Mouse (Mus musculus) small intestine, adult 2 months (tissue): Measurements from ENCODE around the gene Bpifa2. TPM values are rescaled to one million over a fixed set of nuclear protein-coding genes. Genes with fewer than 3 reads are reported as not detected.
A peak's percentile ranks its signal among the peaks of the same experiment; 100 is the strongest.

ENCODE experiments used
- H3K27ac ChIP-seq: fragments of 200-500 bp; 2 replicates; pipeline ENCODE4 v1.5.1; 2012; ENCODE audit warnings: low read depth, low read length, control low read depth, inconsistent platforms; ENCODE audit not compliant: insufficient read depth
- H3K27me3 ChIP-seq: fragments of 200-500 bp; 2 replicates; pipeline ENCODE4 v1.6.1; 2012; ENCODE audit warnings: mild to moderate bottlenecking, moderate library complexity, low read length, inconsistent platforms; ENCODE audit not compliant: control insufficient read depth, insufficient read depth
- H3K36me3 ChIP-seq: fragments of 200-500 bp; 2 replicates; pipeline ENCODE4 v1.6.1; 2012; ENCODE audit warnings: mild to moderate bottlenecking, low read length, control low read depth, inconsistent platforms; ENCODE audit not compliant: control insufficient read depth, insufficient read depth
- H3K4me1 ChIP-seq: fragments of 200-500 bp; 2 replicates; pipeline ENCODE4 v1.6.1; 2012; ENCODE audit warnings: low read length, inconsistent platforms, mixed read lengths; ENCODE audit not compliant: control insufficient read depth, insufficient read depth, insufficient read length
- H3K4me3 ChIP-seq: fragments of 200-500 bp; 2 replicates; pipeline ENCODE4 v1.5.1; 2012; ENCODE audit warnings: low read depth, mild to moderate bottlenecking, control low read depth, inconsistent platforms, low read length, moderate library complexity
- CTCF ChIP-seq: fragments of 200-500 bp; IDR thresholded peaks from 2 replicates; pipeline ENCODE4 v1.5.1; 2012; ENCODE audit warnings: low read depth, mild to moderate bottlenecking, control low read depth, inconsistent platforms, low read length, moderate library complexity, mixed read lengths; ENCODE audit not compliant: insufficient replicate concordance, insufficient read length; ENCODE audit errors: extremely low read depth
- POLR2A ChIP-seq: fragments of 200-500 bp; IDR thresholded peaks from 2 replicates; pipeline ENCODE4 v1.6.1; 2012; ENCODE audit warnings: low read depth, mild to moderate bottlenecking, control low read depth, inconsistent platforms, low read length, moderate library complexity
- whole genome bisulfite sequencing: fragments of 180-500 bp; shearing (Covaris S2); methylation state at CpG from one replicate; pipeline ENCODE4 v1.1.7; 2018; 5-methylcytosine and 5-hydroxymethylcytosine counted together
- polyA plus RNA-seq: library from polyadenylated mRNA; depleted of rRNA; stranded (reverse); fragments of >200 nt; gene quantifications from 2 replicates; pipeline ENCODE4 v1.2.3, GENCODE M21; 2012; rRNA removed

Gene Bpifa2
- polyA plus RNA-seq = not detected in 2 replicates

GRCm38 (mm10) chr2:154007965-154008364 lies at the start of gene Bpifa2:
TSS of gene Bpifa2 (plus strand) at chr2:154008265.
- no peaks in the 10 kb centered on the region for H3K4me1 ChIP-seq
- no peaks in the 10 kb centered on the region for H3K27me3 ChIP-seq
- TF ChIP-seq POLR2A (no peak), CTCF (no peak)
- H3K27ac ChIP-seq = no peak within 1 kb of the TSS
- no peaks in the 10 kb centered on the region for H3K36me3 ChIP-seq
- no peak within 1 kb of the TSS for H3K4me3 ChIP-seq
- WGBS = 69% methylated on average over 3 of the region's 3 CpGs

- no peak overlapping the region for H3K4me3 ChIP-seq
- no peaks in the 10 kb centered on the region for H3K4me1 ChIP-seq
- H3K27me3 ChIP-seq = no peaks in the 10 kb centered on the region
- H3K36me3 ChIP-seq = no peaks in the 10 kb centered on the region
- WGBS = 59% methylated on average over 4 of the region's 4 CpGs
- no peak overlapping the region for H3K27ac ChIP-seq
- TF ChIP-seq POLR2A (no peak), CTCF (no peak)
These were observed 45.2 kb upstream of the Bpifa2 start for GRCm38 (mm10) chr2:153962821-153963331.

- Histone ChIP-seq H3K4me3 (no peak overlapping the region), H3K27me3 (no peaks in the 10 kb centered on the region), H3K27ac (no peak overlapping the region), H3K36me3 (no peaks in the 10 kb centered on the region), H3K4me1 (no peaks in the 10 kb centered on the region)
- no peak for TF ChIP-seq POLR2A
- no peak for TF ChIP-seq CTCF
- WGBS = 87% methylated on average over 1 of the region's 1 CpGs
These were observed 44.7 kb upstream of the Bpifa2 start for GRCm38 (mm10) chr2:153963334-153963733.

DNA sequence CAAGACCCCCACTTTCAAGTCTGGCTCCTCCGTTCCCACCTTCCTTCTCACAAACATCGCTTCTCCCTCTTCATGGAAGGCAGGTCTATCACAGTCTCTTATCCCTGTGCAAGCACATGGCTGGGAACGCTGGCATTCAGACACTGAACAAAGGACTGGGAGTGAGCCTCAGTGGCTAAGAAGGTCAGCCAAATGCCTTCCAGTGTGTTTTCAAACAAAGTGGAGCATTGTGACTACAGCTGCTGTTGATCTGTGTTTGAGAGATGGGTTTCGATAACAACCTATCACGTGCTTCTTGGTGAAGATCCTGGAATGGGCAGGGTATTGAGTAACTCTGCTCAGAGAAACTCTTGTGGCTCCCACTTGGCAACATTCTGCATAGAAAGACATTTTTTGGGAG lies 37.8 kb upstream of the Bpifa2 start:
- TF ChIP-seq POLR2A (no peak), CTCF (no peak)
- WGBS = 73% methylated on average over 5 of the region's 5 CpGs
- Histone ChIP-seq H3K27me3 (no peaks in the 10 kb centered on the region), H3K4me3 (no peak overlapping the region), H3K36me3 (no peaks in the 10 kb centered on the region), H3K4me1 (no peaks in the 10 kb centered on the region), H3K27ac (no peak overlapping the region)

GRCm38 (mm10) chr2:153974582-153974981 lies 33.5 kb upstream of the Bpifa2 start, which contains the start of gene Bpifa6:
TSS of gene Bpifa6 (plus strand) at chr2:153974945.
- 45% methylated on average over 5 of the region's 5 CpGs for WGBS
- no peak within 1 kb of the TSS for H3K27ac ChIP-seq
- no peak for TF ChIP-seq POLR2A
- no peak for TF ChIP-seq CTCF

GRCm38 (mm10) chr2:153995770-153996169 lies 12.3 kb upstream of the Bpifa2 start:
- Histone ChIP-seq H3K36me3 (no peaks in the 10 kb centered on the region), H3K4me3 (no peak overlapping the region), H3K4me1 (no peaks in the 10 kb centered on the region), H3K27ac (no peak overlapping the region), H3K27me3 (no peaks in the 10 kb centered on the region)
- TF ChIP-seq CTCF = peak; percentile 84; the same call in 1 of the 2 replicates
- no peak for TF ChIP-seq POLR2A
- 4% methylated on average over 7 of the region's 7 CpGs for WGBS

More at GRCm38 (mm10) chr2:153974582-153974981, 33.5 kb upstream of the Bpifa2 start, which contains the start of gene Bpifa6:
- Histone ChIP-seq H3K4me1 (no peaks in the 10 kb centered on the region), H3K36me3 (no peaks in the 10 kb centered on the region), H3K27me3 (no peaks in the 10 kb centered on the region), H3K4me3 (no peak within 1 kb of the TSS)

- Histone ChIP-seq H3K36me3 (no peaks in the 10 kb centered on the region), H3K4me1 (no peaks in the 10 kb centered on the region), H3K27ac (no peak overlapping the region), H3K27me3 (no peaks in the 10 kb centered on the region), H3K4me3 (no peak overlapping the region)
- 59% methylated on average over 3 of the region's 3 CpGs for WGBS
- TF ChIP-seq POLR2A (no peak), CTCF (no peak)
These were observed 7.6 kb upstream of the Bpifa2 start for GRCm38 (mm10) chr2:154000501-154000900.
